ENCODE assay signal across 15 mouse cellular contexts in genomic region chr8:57325111-57325891, GRCm38 (mm10). TPM values are rescaled to one million over a fixed set of nuclear protein-coding genes. Genes with fewer than 3 reads are reported as not detected.
DNase-seq lines count a peak whose midpoint lies in the region; ATAC-seq and TF ChIP-seq lines count a peak whose summit lies in the region.
"Had no signal": no experiment of that assay in that cellular context is flagged by ENCODE, and none has a peak within 500 bp of the region (broad histone marks: within the 10 kb centered on the region; RNA-seq: fewer than 3 reads in every experiment).

No protein-coding gene starts in this region.

- ATAC-seq in forebrain, embryonic 12.5 days (ENCODE audit: low FRiP score): no peak
- no peak for ATAC-seq in midbrain, embryonic 11.5 days (ENCODE audit: low FRiP score)
- no peak for ATAC-seq in midbrain, embryonic 14.5 days (ENCODE audit: low FRiP score, low TSS enrichment)
- no peak for ATAC-seq in limb, embryonic 12.5 days (ENCODE audit: insufficient number of reproducible peaks, insufficient read depth, low FRiP score, low TSS enrichment, low read depth)
- ATAC-seq in stomach, postnatal 0 days (ENCODE audit: low FRiP score, low TSS enrichment): no peak
- no peak for ATAC-seq in megakaryocyte-erythroid progenitor cell, adult 5-6 weeks (replicated peaks; ENCODE audit: low FRiP score, low TSS enrichment, poor library complexity, severe bottlenecking)
- ATAC-seq: activated CD4-positive, CD25-positive, alpha-beta regulatory T cell, adult 4 months had no signal

- TF ChIP-seq EP300 in stomach, postnatal 0 days (optimal IDR thresholded peaks at IDR 0.05): no peak

- no peak for TF ChIP-seq CTCF in stomach, postnatal 0 days (IDR thresholded peaks at IDR 0.05; ENCODE audit: low read depth)

- H3K4me2 ChIP-seq in forebrain, embryonic 12.5 days: no peak overlapping the region
- H3K4me2 ChIP-seq in midbrain, embryonic 11.5 days: no peak overlapping the region
- no peak overlapping the region for H3K4me2 ChIP-seq in midbrain, embryonic 14.5 days (ENCODE audit: low read length)
- peak overlapping the region; percentile 74 for H3K4me2 ChIP-seq in limb, embryonic 12.5 days
- peak overlapping the region; percentile 50 for H3K4me2 ChIP-seq in stomach, postnatal 0 days (replicated peaks; ENCODE audit: low read depth)

- no peak overlapping the region for H3K9ac ChIP-seq in forebrain, embryonic 12.5 days
- no peak overlapping the region for H3K9ac ChIP-seq in midbrain, embryonic 11.5 days (ENCODE audit: low read length)
- H3K9ac ChIP-seq in midbrain, embryonic 14.5 days (replicated peaks; ENCODE audit: low read length): no peak overlapping the region
- peak overlapping the region; percentile 87 for H3K9ac ChIP-seq in limb, embryonic 12.5 days (replicated peaks)
- peak overlapping the region; percentile 48 for H3K9ac ChIP-seq in stomach, postnatal 0 days (ENCODE audit: low read length)

- no peaks in the 10 kb centered on the region for H3K36me3 ChIP-seq in forebrain, embryonic 10.5 days (replicated peaks)
- no peaks in the 10 kb centered on the region for H3K36me3 ChIP-seq in forebrain, embryonic 12.5 days (replicated peaks)
- H3K36me3 ChIP-seq in midbrain, embryonic 11.5 days (ENCODE audit: control insufficient read depth, insufficient read depth, low read length): no peaks in the 10 kb centered on the region
- H3K36me3 ChIP-seq in midbrain, embryonic 14.5 days (ENCODE audit: control insufficient read depth, insufficient read depth, low read length): no peaks in the 10 kb centered on the region
- peaks cover 21% of the 10 kb centered on the region; the same call in 1 of the 2 replicates for H3K36me3 ChIP-seq in limb, embryonic 12.5 days
- H3K36me3 ChIP-seq in stomach, postnatal 0 days (ENCODE audit: control insufficient read depth, insufficient read depth, low read length): no peaks in the 10 kb centered on the region; the same call in 1 of the 2 replicates
- H3K36me3 ChIP-seq: G1E had no signal

- intact Hi-C loops in gastrocnemius, postnatal 14 days (cut with DNase I; ENCODE audit: low total_unique reads): no loop called here

- under 1% methylated on average over 21 of the region's 21 CpGs for whole genome bisulfite sequencing in forebrain, embryonic 10.5 days
- WGBS in forebrain, embryonic 12.5 days: 2% methylated on average over 19 of the region's 21 CpGs
- WGBS in midbrain, embryonic 11.5 days: under 1% methylated on average over 21 of the region's 21 CpGs
- 2% methylated on average over 21 of the region's 21 CpGs for WGBS in midbrain, embryonic 14.5 days
- 2% methylated on average over 21 of the region's 21 CpGs for WGBS in limb, embryonic 12.5 days
- 19% methylated on average over 21 of the region's 21 CpGs for WGBS in stomach, postnatal 0 days

- no peak overlapping the region for H3K4me3 ChIP-seq in forebrain, embryonic 10.5 days
- H3K4me3 ChIP-seq in forebrain, embryonic 12.5 days (replicated peaks): no peak overlapping the region
- no peak overlapping the region for H3K4me3 ChIP-seq in midbrain, embryonic 11.5 days (ENCODE audit: low read depth, low read length)
- H3K4me3 ChIP-seq in midbrain, embryonic 14.5 days (replicated peaks; ENCODE audit: low read depth, low read length): no peak overlapping the region
- H3K4me3 ChIP-seq in limb, embryonic 12.5 days (replicated peaks): peak overlapping the region; percentile 86
- H3K4me3 ChIP-seq in stomach, postnatal 0 days (ENCODE audit: low read depth, low read length): peak overlapping the region; percentile 63
- H3K4me3 ChIP-seq: left cerebral cortex, adult 2 months had no signal

- DNase-seq in forebrain, embryonic 10.5 days (ENCODE audit: extremely low spot score, low spot score): peak; percentile 50
- DNase-seq in midbrain, embryonic 11.5 days (ENCODE audit: low spot score, missing footprints): peak; percentile 96
- no peak for DNase-seq in midbrain, embryonic 14.5 days
- DNase-seq in stomach, postnatal 0 days (ENCODE audit: low spot score): peak; percentile 13
- DNase-seq in gastrocnemius, postnatal 14 days: no peak
- DNase-seq: cerebellum, postnatal 25 days; lung, postnatal 14 days had no signal

- H3K27ac ChIP-seq in forebrain, embryonic 10.5 days: no peak overlapping the region
- no peak overlapping the region for H3K27ac ChIP-seq in forebrain, embryonic 12.5 days
- H3K27ac ChIP-seq in midbrain, embryonic 11.5 days (ENCODE audit: low read depth, low read length): no peak overlapping the region
- H3K27ac ChIP-seq in midbrain, embryonic 14.5 days (replicated peaks; ENCODE audit: low read depth, low read length): no peak overlapping the region
- peak overlapping the region; percentile 93 for H3K27ac ChIP-seq in limb, embryonic 12.5 days
- H3K27ac ChIP-seq in stomach, postnatal 0 days (replicated peaks): peak overlapping the region; percentile 84
- H3K27ac ChIP-seq: left cerebral cortex, adult 2 months had no signal

- H3K4me1 ChIP-seq in forebrain, embryonic 10.5 days: peaks cover 34% of the 10 kb centered on the region
- peaks cover 26% of the 10 kb centered on the region for H3K4me1 ChIP-seq in forebrain, embryonic 12.5 days
- H3K4me1 ChIP-seq in midbrain, embryonic 11.5 days (ENCODE audit: control insufficient read depth, insufficient read depth, low read length): peaks cover 8% of the 10 kb centered on the region
- H3K4me1 ChIP-seq in midbrain, embryonic 14.5 days (ENCODE audit: control insufficient read depth, insufficient read depth, low read length): peaks cover 13% of the 10 kb centered on the region
- peaks cover 41% of the 10 kb centered on the region for H3K4me1 ChIP-seq in limb, embryonic 12.5 days (replicated peaks)
- no peaks in the 10 kb centered on the region; the same call in 1 of the 2 replicates for H3K4me1 ChIP-seq in stomach, postnatal 0 days (replicated peaks; ENCODE audit: control insufficient read depth, insufficient read depth)

- H3K9me3 ChIP-seq in forebrain, embryonic 10.5 days: no peaks in the 10 kb centered on the region
- no peaks in the 10 kb centered on the region for H3K9me3 ChIP-seq in forebrain, embryonic 12.5 days
- H3K9me3 ChIP-seq in midbrain, embryonic 11.5 days (ENCODE audit: control insufficient read depth, low read length): no peaks in the 10 kb centered on the region
- no peaks in the 10 kb centered on the region for H3K9me3 ChIP-seq in midbrain, embryonic 14.5 days (ENCODE audit: control insufficient read depth, low read length)
- no peaks in the 10 kb centered on the region for H3K9me3 ChIP-seq in limb, embryonic 12.5 days
- no peaks in the 10 kb centered on the region for H3K9me3 ChIP-seq in stomach, postnatal 0 days (ENCODE audit: control insufficient read depth, low read length)

- H3K27me3 ChIP-seq in forebrain, embryonic 10.5 days (ENCODE audit: poor library complexity, severe bottlenecking): peaks cover 100% of the 10 kb centered on the region
- peaks cover 97% of the 10 kb centered on the region for H3K27me3 ChIP-seq in forebrain, embryonic 12.5 days
- peaks cover 96% of the 10 kb centered on the region for H3K27me3 ChIP-seq in midbrain, embryonic 11.5 days (ENCODE audit: control insufficient read depth, insufficient read depth, low read length)
- peaks cover 97% of the 10 kb centered on the region for H3K27me3 ChIP-seq in midbrain, embryonic 14.5 days (ENCODE audit: control insufficient read depth, insufficient read depth, low read length)
- peaks cover 44% of the 10 kb centered on the region for H3K27me3 ChIP-seq in limb, embryonic 12.5 days
- peaks cover 3% of the 10 kb centered on the region; the same call in 1 of the 2 replicates for H3K27me3 ChIP-seq in stomach, postnatal 0 days (ENCODE audit: control insufficient read depth, insufficient read depth, low read length)

RNA-seq across cellular contexts. Expression of gene Hand2, which starts 4.5 kb away (rescaled TPM):
- not detected in 2 replicates for polyA plus RNA-seq in forebrain, embryonic 10.5 days (2016; fragmentation: Nextera tagmentation; extraction: Ambion mirVana)
- not detected in 2 replicates for polyA plus RNA-seq in forebrain, embryonic 12.5 days (2016; fragmentation: Nextera tagmentation; extraction: Ambion mirVana)
- polyA plus RNA-seq in midbrain, embryonic 11.5 days (2014; fragmentation: Nextera tagmentation; extraction: Ambion mirVana): not detected in 2 replicates
- polyA plus RNA-seq in midbrain, embryonic 14.5 days (2014; fragmentation: Nextera tagmentation; extraction: Ambion mirVana): not detected in 2 replicates
- 19.6 and 23.7 TPM in 2 replicates for polyA plus RNA-seq in limb, embryonic 12.5 days (2016; fragmentation: Nextera tagmentation; extraction: Ambion mirVana)
- polyA plus RNA-seq in stomach, postnatal 0 days (2015; fragmentation: Nextera tagmentation; extraction: Ambion mirVana): 6.8 and 7.7 TPM in 2 replicates
- total RNA-seq in gastrocnemius, postnatal 14 days (2021): under 1 TPM; 0.29 to 0.47 TPM
- not detected in 2 replicates for total RNA-seq in megakaryocyte-erythroid progenitor cell, adult 5-6 weeks (2014; fragmentation: Nextera tagmentation)
- total RNA-seq in megakaryocyte-erythroid progenitor cell, adult 5-6 weeks (2017): not detected in 2 replicates
- total RNA-seq: G1E; hematopoietic stem cell, adult 5-6 weeks; left cerebral cortex, adult 2 months; midbrain, postnatal 0 days had no signal
- polyA plus RNA-seq: activated CD4-positive, CD25-positive, alpha-beta regulatory T cell, adult 4 months; G1E; midbrain, postnatal 0 days had no signal

Comparison
In these comparisons a context has a peak if more than half of its experiments do, and no peak if none do; other contexts are left out.
1. DNase-seq: peak in forebrain, embryonic 10.5 days (single experiment), midbrain, embryonic 11.5 days (single experiment) and stomach, postnatal 0 days (single experiment); none in midbrain, embryonic 14.5 days (single experiment) and gastrocnemius, postnatal 14 days (single experiment).
2. H3K27ac ChIP-seq: peak in limb, embryonic 12.5 days (single experiment) and stomach, postnatal 0 days (single experiment); none in forebrain, embryonic 10.5 days (single experiment), forebrain, embryonic 12.5 days (single experiment), midbrain, embryonic 11.5 days (single experiment) and midbrain, embryonic 14.5 days (single experiment).
3. H3K4me3 ChIP-seq: peak in limb, embryonic 12.5 days (single experiment) and stomach, postnatal 0 days (single experiment); none in forebrain, embryonic 10.5 days (single experiment), forebrain, embryonic 12.5 days (single experiment), midbrain, embryonic 11.5 days (single experiment) and midbrain, embryonic 14.5 days (single experiment).
4. H3K4me2 ChIP-seq: peak in limb, embryonic 12.5 days (single experiment) and stomach, postnatal 0 days (single experiment); none in forebrain, embryonic 12.5 days (single experiment), midbrain, embryonic 11.5 days (single experiment) and midbrain, embryonic 14.5 days (single experiment).
5. H3K9ac ChIP-seq: peak in limb, embryonic 12.5 days (single experiment) and stomach, postnatal 0 days (single experiment); none in forebrain, embryonic 12.5 days (single experiment), midbrain, embryonic 11.5 days (single experiment) and midbrain, embryonic 14.5 days (single experiment).